Mouse (Mus musculus) thymus, adult 18-20 months (tissue): ENCODE measurements around the gene Zdhhc18.
A peak's percentile ranks its signal among the peaks of the same experiment; 100 is the strongest.

Experiments
- DNase-seq, 2 experiments: peaks; one replicate each; pipeline ENCODE4 v3.0.0; 2022; ENCODE audit warnings: mixed read lengths in 2 of 2

The Zdhhc18 gene

GRCm38 (mm10) chr4:133649989-133650699 is at the start of gene Zdhhc18:
TSS of gene Zdhhc18 (minus strand) at chr4:133650154.
- DNase-seq: peak; percentile 73 to 77

- DNase-seq: no peak
Observed at GRCm38 (mm10) chr4:133695363-133695762, 45.4 kb upstream of the Zdhhc18 start.

- DNase-seq: no peak
Observed at GRCm38 (mm10) chr4:133690252-133690651, 40.3 kb upstream of the Zdhhc18 start.

- no peak for DNase-seq
Observed at GRCm38 (mm10) chr4:133688417-133689067, 38.6 kb upstream of the Zdhhc18 start.

GRCm38 (mm10) chr4:133687126-133687525 is 37.2 kb upstream of the Zdhhc18 start:
- DNase-seq: no peak

- no peak for DNase-seq
Observed at GRCm38 (mm10) chr4:133686512-133686911, 36.6 kb upstream of the Zdhhc18 start.

GRCm38 (mm10) chr4:133680206-133680786 is 30.3 kb upstream of the Zdhhc18 start:
- DNase-seq: no peak

GRCm38 (mm10) chr4:133679629-133680028 is 29.7 kb upstream of the Zdhhc18 start:
- DNase-seq: no peak

- DNase-seq: no peak
Observed at GRCm38 (mm10) chr4:133677266-133677665, 27.3 kb upstream of the Zdhhc18 start.

GRCm38 (mm10) chr4:133676189-133676588 is 26.2 kb upstream of the Zdhhc18 start:
- DNase-seq: no peak

- DNase-seq: no peak
Observed at GRCm38 (mm10) chr4:133675594-133676016, 25.7 kb upstream of the Zdhhc18 start.

GRCm38 (mm10) chr4:133674331-133674695 is 24.4 kb upstream of the Zdhhc18 start:
- DNase-seq: no peak

- DNase-seq: no peak
Observed at GRCm38 (mm10) chr4:133673666-133674330, 23.8 kb upstream of the Zdhhc18 start.

- DNase-seq: peak in 1 of 2 experiments; percentile 41
Observed at GRCm38 (mm10) chr4:133672845-133673647, 23.1 kb upstream of the Zdhhc18 start.

- peak; percentile 83 to 86 for DNase-seq
Observed at GRCm38 (mm10) chr4:133671881-133672844, 22.2 kb upstream of the Zdhhc18 start, which contains the start of gene Pigv. TSS of gene Pigv (minus strand) at chr4:133672647.

- DNase-seq: peak; percentile 57 to 74
Observed at GRCm38 (mm10) chr4:133671184-133671880, 21.4 kb upstream of the Zdhhc18 start.

- no peak for DNase-seq
Observed at GRCm38 (mm10) chr4:133669652-133670210, 19.8 kb upstream of the Zdhhc18 start.

- no peak for DNase-seq
Observed at GRCm38 (mm10) chr4:133668537-133668936, 18.6 kb upstream of the Zdhhc18 start.

GRCm38 (mm10) chr4:133666199-133666598 is 16.2 kb upstream of the Zdhhc18 start:
- DNase-seq: no peak

- no peak for DNase-seq
Observed at GRCm38 (mm10) chr4:133665118-133665517, 15.2 kb upstream of the Zdhhc18 start.
